In genomic region chr8:11810426-11810825, GRCm38 (mm10) we compare ENCODE assay signal across 20 mouse cellular contexts. TPM values are rescaled to one million over a fixed set of nuclear protein-coding genes. Genes with fewer than 3 reads are reported as not detected.
A peak's percentile ranks its signal among the peaks of the same experiment; 100 is the strongest.
DNase-seq lines count a peak whose midpoint lies in the region; ATAC-seq and TF ChIP-seq lines count a peak whose summit lies in the region.
"Had no signal": no experiment of that assay in that cellular context is flagged by ENCODE, and none has a peak within 500 bp of the region (broad histone marks: within the 10 kb centered on the region; RNA-seq: fewer than 3 reads in every experiment).

No protein-coding gene starts in this region.

- H3K9me3 ChIP-seq in kidney, postnatal 0 days (replicated peaks; ENCODE audit: low read length) = no peaks in the 10 kb centered on the region
- H3K9me3 ChIP-seq: heart, embryonic 15.5 days; hindbrain, embryonic 10.5 days; intestine, embryonic 15.5 days had no signal

- peak; percentile 49 to 64 for DNase-seq in cerebellum, adult 2 months
- no peak for DNase-seq in cerebellum, postnatal 4 days (ENCODE audit: low spot score in 2 of 2)
- no peak for DNase-seq in kidney, postnatal 0 days (ENCODE audit: low spot score)
- DNase-seq in kidney, postnatal 36 days = no peak
- peak; percentile 57 for DNase-seq in brain, adult 2 months (ENCODE audit: low read depth, low spot score)
- peak; percentile 64 for DNase-seq in cerebellum, adult 9-11 months
- no peak for DNase-seq in thymus, adult 18-20 months
- DNase-seq: adrenal gland, adult 2 months; adrenal gland, postnatal 25 days; gastrocnemius, postnatal 10 days; heart, adult 18-20 months; kidney, adult 18-20 months had no signal

- H3K27me3 ChIP-seq in cerebellum, adult 2 months (ENCODE audit: control insufficient read depth, insufficient read depth, low read length) = no peaks in the 10 kb centered on the region
- H3K27me3 ChIP-seq in kidney, postnatal 0 days (ENCODE audit: insufficient read depth, low read length) = no peaks in the 10 kb centered on the region
- H3K27me3 ChIP-seq: heart, embryonic 15.5 days; intestine, embryonic 15.5 days had no signal

- H3K4me2 ChIP-seq in kidney, postnatal 0 days (ENCODE audit: low read length) = no peak overlapping the region
- H3K4me2 ChIP-seq: heart, embryonic 11.5 days; heart, embryonic 15.5 days; hindbrain, embryonic 14.5 days; intestine, embryonic 15.5 days had no signal

- peaks cover 80% of the 10 kb centered on the region for H3K36me3 ChIP-seq in kidney, postnatal 0 days (ENCODE audit: insufficient read depth, low read length)

- ATAC-seq in kidney, postnatal 0 days (replicated peaks; ENCODE audit: low FRiP score, low read depth) = 0 out of 2 replicates have a peak, but pooled peaks have one; percentile 13
- ATAC-seq: forebrain, embryonic 14.5 days; intestine, embryonic 15.5 days had no signal

- no peak for TF ChIP-seq CTCF in cerebellum, adult 2 months (IDR thresholded peaks at IDR 0.05; ENCODE audit: borderline replicate concordance, insufficient read depth, low read depth, low read length)
- no peak for TF ChIP-seq CTCF in kidney, postnatal 0 days (IDR thresholded peaks at IDR 0.05; ENCODE audit: low read depth)

- H3K4me1 ChIP-seq in cerebellum, adult 2 months (ENCODE audit: control insufficient read depth, insufficient read depth, low read length) = peaks cover 7% of the 10 kb centered on the region
- no peaks in the 10 kb centered on the region for H3K4me1 ChIP-seq in kidney, postnatal 0 days (replicated peaks; ENCODE audit: insufficient read depth, low read length)
- H3K4me1 ChIP-seq: hindbrain, embryonic 10.5 days had no signal

- no peak overlapping the region for H3K9ac ChIP-seq in kidney, postnatal 0 days (ENCODE audit: low read depth, low read length)
- H3K9ac ChIP-seq: heart, embryonic 15.5 days; hindbrain, embryonic 14.5 days; intestine, embryonic 15.5 days had no signal

- no peak overlapping the region for H3K4me3 ChIP-seq in cerebellum, adult 2 months (replicated peaks; ENCODE audit: insufficient read depth, low read depth, low read length)
- no peak overlapping the region for H3K4me3 ChIP-seq in kidney, postnatal 0 days (replicated peaks; ENCODE audit: low read depth, low read length)
- H3K4me3 ChIP-seq: heart, embryonic 15.5 days; hindbrain, embryonic 10.5 days; intestine, embryonic 15.5 days had no signal

- 12% methylated on average over 5 of the region's 5 CpGs for WGBS in cerebellum, adult 2 months
- 99% methylated on average over 5 of the region's 5 CpGs for WGBS in kidney, postnatal 0 days

- no peak overlapping the region for H3K27ac ChIP-seq in cerebellum, adult 2 months (ENCODE audit: insufficient read depth, low read length)
- H3K27ac ChIP-seq in kidney, postnatal 0 days = no peak overlapping the region
- H3K27ac ChIP-seq: heart, embryonic 15.5 days; hindbrain, embryonic 10.5 days; hindbrain, embryonic 14.5 days; intestine, embryonic 15.5 days had no signal

- no peak for TF ChIP-seq POLR2A in cerebellum, adult 2 months (IDR thresholded peaks at IDR 0.05; ENCODE audit: borderline replicate concordance, insufficient read depth, low read length)

RNA-seq across cellular contexts. Expression of gene Tex29, which starts 29.8 kb away (rescaled TPM):
- not detected in 2 replicates for polyA plus RNA-seq in cerebellum, adult 2 months (2012; rRNA removed)
- 1.5 TPM in 2 replicates for polyA plus RNA-seq in kidney, postnatal 0 days (2015; fragmentation: Nextera tagmentation; extraction: Ambion mirVana)
- polyA plus RNA-seq: cortical plate, adult 2 months; embryonic facial prominence, embryonic 14.5 days; forebrain, embryonic 14.5 days; heart, embryonic 11.5 days; intestine, embryonic 15.5 days had no signal

Comparison
In these comparisons a context has a peak if more than half of its experiments do, and no peak if none do; other contexts are left out.
1. DNase-seq: peak in cerebellum, adult 2 months (2 of 2), brain, adult 2 months (single experiment) and cerebellum, adult 9-11 months (single experiment); none in cerebellum, postnatal 4 days (0 of 2), kidney, postnatal 0 days (single experiment), kidney, postnatal 36 days (0 of 2) and thymus, adult 18-20 months (0 of 2).